Mouse (Mus musculus): Measurements from ENCODE around the gene Zbtb37. TPM values are rescaled to one million over a fixed set of nuclear protein-coding genes. Genes with fewer than 3 reads are reported as not detected.

Zbtb37 gene
- polyA plus RNA-seq (2014; fragmentation: Nextera tagmentation; extraction: Ambion mirVana), result 3.4 and 4.8 TPM in 2 replicates

GRCm38 (mm10) chr1:161034435-161035280 lies at the start of gene Zbtb37:
TSS of gene Zbtb37 (minus strand) at chr1:161034849.
- no peaks in the 10 kb centered on the region for H3K9me3 ChIP-seq (ENCODE audit: control insufficient read depth, low read length)
- no peaks in the 10 kb centered on the region for H3K27me3 ChIP-seq (replicated peaks; ENCODE audit: control insufficient read depth, insufficient read depth, low read length)
- peak within 1 kb of the TSS; percentile 91 for H3K4me3 ChIP-seq (ENCODE audit: low read depth, low read length)
- peak within 1 kb of the TSS; percentile 99 for H3K27ac ChIP-seq (ENCODE audit: low read depth, low read length)
- peak within 1 kb of the TSS; percentile 100 for H3K9ac ChIP-seq (ENCODE audit: low read depth, low read length)
- H3K36me3 ChIP-seq (ENCODE audit: control insufficient read depth, insufficient read depth, low read length), result peaks cover 36% of the 10 kb centered on the region
- under 1% methylated on average over 73 of the region's 76 CpGs for WGBS
- ATAC-seq (replicated peaks; ENCODE audit: low FRiP score) (peak; percentile 78), DNase-seq (ENCODE audit: low spot score) (peak; percentile 99)
- H3K4me1 ChIP-seq (replicated peaks; ENCODE audit: control insufficient read depth, insufficient read depth, low read length), result peaks cover 5% of the 10 kb centered on the region
- H3K4me2 ChIP-seq, result peak within 1 kb of the TSS; percentile 77

- WGBS, result 90% methylated on average over 3 of the region's 3 CpGs
- H3K36me3 ChIP-seq (ENCODE audit: control insufficient read depth, insufficient read depth, low read length), result peaks cover 14% of the 10 kb centered on the region
- H3K9me3 ChIP-seq (ENCODE audit: control insufficient read depth, low read length), result no peaks in the 10 kb centered on the region
- no peak overlapping the region for H3K4me3 ChIP-seq (ENCODE audit: low read depth, low read length)
- H3K4me2 ChIP-seq, result no peak overlapping the region
- peaks cover 15% of the 10 kb centered on the region; the same call in 1 of the 2 replicates for H3K4me1 ChIP-seq (replicated peaks; ENCODE audit: control insufficient read depth, insufficient read depth, low read length)
- no peaks in the 10 kb centered on the region for H3K27me3 ChIP-seq (replicated peaks; ENCODE audit: control insufficient read depth, insufficient read depth, low read length)
- ATAC-seq (replicated peaks; ENCODE audit: low FRiP score) (no peak), DNase-seq (ENCODE audit: low spot score) (no peak)
- no peak overlapping the region for H3K27ac ChIP-seq (ENCODE audit: low read depth, low read length)
- H3K9ac ChIP-seq (ENCODE audit: low read depth, low read length), result no peak overlapping the region
These were observed 42.6 kb upstream of the Zbtb37 start for GRCm38 (mm10) chr1:161077243-161077642.

GRCm38 (mm10) chr1:161076238-161076637 lies 41.6 kb upstream of the Zbtb37 start:
- H3K27ac ChIP-seq (ENCODE audit: low read depth, low read length), result no peak overlapping the region
- no peaks in the 10 kb centered on the region for H3K27me3 ChIP-seq (replicated peaks; ENCODE audit: control insufficient read depth, insufficient read depth, low read length)
- no peaks in the 10 kb centered on the region for H3K9me3 ChIP-seq (ENCODE audit: control insufficient read depth, low read length)
- H3K4me3 ChIP-seq (ENCODE audit: low read depth, low read length), result no peak overlapping the region
- DNase-seq (ENCODE audit: low spot score), result no peak
- 78% methylated on average over 6 of the region's 6 CpGs for WGBS
- no peak for ATAC-seq (replicated peaks; ENCODE audit: low FRiP score)
- no peak overlapping the region for H3K9ac ChIP-seq (ENCODE audit: low read depth, low read length)
- H3K4me2 ChIP-seq, result no peak overlapping the region
- peaks cover 17% of the 10 kb centered on the region; the same call in 1 of the 2 replicates for H3K4me1 ChIP-seq (replicated peaks; ENCODE audit: control insufficient read depth, insufficient read depth, low read length)
- H3K36me3 ChIP-seq (ENCODE audit: control insufficient read depth, insufficient read depth, low read length), result peaks cover 14% of the 10 kb centered on the region

- ATAC-seq (replicated peaks; ENCODE audit: low FRiP score) (no peak), DNase-seq (ENCODE audit: low spot score) (no peak)
- Histone ChIP-seq H3K36me3 (ENCODE audit: control insufficient read depth, insufficient read depth, low read length) (peaks cover 2% of the 10 kb centered on the region; the same call in 1 of the 2 replicates), H3K4me3 (ENCODE audit: low read depth, low read length) (peak overlapping the region; percentile 87), H3K4me2 (peak overlapping the region; percentile 76), H3K9me3 (ENCODE audit: control insufficient read depth, low read length) (no peaks in the 10 kb centered on the region), H3K4me1 (replicated peaks; ENCODE audit: control insufficient read depth, insufficient read depth, low read length) (peaks cover 17% of the 10 kb centered on the region; the same call in 1 of the 2 replicates), H3K27ac (ENCODE audit: low read depth, low read length) (peak overlapping the region; percentile 77; the same call in 1 of the 2 replicates), H3K9ac (ENCODE audit: low read depth, low read length) (peak overlapping the region; percentile 91), H3K27me3 (replicated peaks; ENCODE audit: control insufficient read depth, insufficient read depth, low read length) (no peaks in the 10 kb centered on the region)
- under 1% methylated on average over 12 of the region's 12 CpGs for WGBS
These were observed 36.6 kb upstream of the Zbtb37 start for GRCm38 (mm10) chr1:161071272-161071620.

GRCm38 (mm10) chr1:161070352-161071271 lies 36.0 kb upstream of the Zbtb37 start, which contains the start of the genes Dars2 and Cenpl:
TSS of gene Dars2 (minus strand) at chr1:161070658.
TSS of gene Cenpl (plus strand) at chr1:161070713.
- Histone ChIP-seq H3K9me3 (ENCODE audit: control insufficient read depth, low read length) (no peaks in the 10 kb centered on the region), H3K4me2 (peak within 1 kb of the TSS; percentile 76), H3K9ac (ENCODE audit: low read depth, low read length) (peak within 1 kb of the TSS; percentile 91), H3K4me3 (ENCODE audit: low read depth, low read length) (peak within 1 kb of the TSS; percentile 87), H3K4me1 (replicated peaks; ENCODE audit: control insufficient read depth, insufficient read depth, low read length) (peaks cover 17% of the 10 kb centered on the region; the same call in 1 of the 2 replicates), H3K36me3 (ENCODE audit: control insufficient read depth, insufficient read depth, low read length) (peaks cover 2% of the 10 kb centered on the region; the same call in 1 of the 2 replicates), H3K27me3 (replicated peaks; ENCODE audit: control insufficient read depth, insufficient read depth, low read length) (no peaks in the 10 kb centered on the region), H3K27ac (ENCODE audit: low read depth, low read length) (peak within 1 kb of the TSS; percentile 77; the same call in 1 of the 2 replicates)
- WGBS, result under 1% methylated on average over 57 of the region's 57 CpGs
- ATAC-seq (replicated peaks; ENCODE audit: low FRiP score) (peak; percentile 95), DNase-seq (ENCODE audit: low spot score) (peak; percentile 91)

GRCm38 (mm10) chr1:161063351-161063750 lies 28.7 kb upstream of the Zbtb37 start:
- DNase-seq (ENCODE audit: low spot score) (no peak), ATAC-seq (replicated peaks; ENCODE audit: low FRiP score) (no peak)
- no peak overlapping the region for H3K4me3 ChIP-seq (ENCODE audit: low read depth, low read length)
- H3K9ac ChIP-seq (ENCODE audit: low read depth, low read length), result no peak overlapping the region
- 80% methylated on average over 1 of the region's 1 CpGs for WGBS
- H3K27ac ChIP-seq (ENCODE audit: low read depth, low read length), result no peak overlapping the region
- H3K4me2 ChIP-seq, result no peak overlapping the region
- H3K9me3 ChIP-seq (ENCODE audit: control insufficient read depth, low read length), result no peaks in the 10 kb centered on the region
- no peaks in the 10 kb centered on the region for H3K4me1 ChIP-seq (replicated peaks; ENCODE audit: control insufficient read depth, insufficient read depth, low read length)
- H3K36me3 ChIP-seq (ENCODE audit: control insufficient read depth, insufficient read depth, low read length), result no peaks in the 10 kb centered on the region
- H3K27me3 ChIP-seq (replicated peaks; ENCODE audit: control insufficient read depth, insufficient read depth, low read length), result no peaks in the 10 kb centered on the region

- no peak for DNase-seq (ENCODE audit: low spot score)
- no peaks in the 10 kb centered on the region for H3K9me3 ChIP-seq (ENCODE audit: control insufficient read depth, low read length)
- peaks cover 10% of the 10 kb centered on the region for H3K36me3 ChIP-seq (ENCODE audit: control insufficient read depth, insufficient read depth, low read length)
- WGBS, result 95% methylated on average over 1 of the region's 1 CpGs
- H3K27me3 ChIP-seq (replicated peaks; ENCODE audit: control insufficient read depth, insufficient read depth, low read length), result no peaks in the 10 kb centered on the region
- H3K9ac ChIP-seq (ENCODE audit: low read depth, low read length), result no peak overlapping the region
- no peaks in the 10 kb centered on the region for H3K4me1 ChIP-seq (replicated peaks; ENCODE audit: control insufficient read depth, insufficient read depth, low read length)
- ATAC-seq (replicated peaks; ENCODE audit: low FRiP score), result no peak
- H3K27ac ChIP-seq (ENCODE audit: low read depth, low read length), result no peak overlapping the region
- no peak overlapping the region for H3K4me2 ChIP-seq
- H3K4me3 ChIP-seq (ENCODE audit: low read depth, low read length), result no peak overlapping the region
These were observed 22.5 kb upstream of the Zbtb37 start for GRCm38 (mm10) chr1:161057164-161057563.

GRCm38 (mm10) chr1:161046972-161047371 lies 12.3 kb upstream of the Zbtb37 start:
- ATAC-seq (replicated peaks; ENCODE audit: low FRiP score) (no peak), DNase-seq (ENCODE audit: low spot score) (no peak)
- no peaks in the 10 kb centered on the region for H3K27me3 ChIP-seq (replicated peaks; ENCODE audit: control insufficient read depth, insufficient read depth, low read length)
- H3K27ac ChIP-seq (ENCODE audit: low read depth, low read length), result no peak overlapping the region
- no peak overlapping the region for H3K4me3 ChIP-seq (ENCODE audit: low read depth, low read length)
- H3K4me2 ChIP-seq, result no peak overlapping the region
- H3K9me3 ChIP-seq (ENCODE audit: control insufficient read depth, low read length), result no peaks in the 10 kb centered on the region
- no peak overlapping the region for H3K9ac ChIP-seq (ENCODE audit: low read depth, low read length)
- WGBS, result 83% methylated on average over 3 of the region's 3 CpGs
- H3K4me1 ChIP-seq (replicated peaks; ENCODE audit: control insufficient read depth, insufficient read depth, low read length), result no peaks in the 10 kb centered on the region
- H3K36me3 ChIP-seq (ENCODE audit: control insufficient read depth, insufficient read depth, low read length), result peaks cover 18% of the 10 kb centered on the region

Measured in liver, embryonic 11.5 days (tissue).